Mouse (Mus musculus): ENCODE results near the gene Arhgef12. TPM values are rescaled to one million over a fixed set of nuclear protein-coding genes. Genes with fewer than 3 reads are reported as not detected.

The Arhgef12 gene
- polyA plus RNA-seq, 1 experiment: 7.1 TPM

- no peak for TF ChIP-seq POLR2A (IDR thresholded peaks at IDR 0.05; ENCODE audit: control insufficient read depth, extremely low read depth, insufficient read depth, low read length, poor library complexity)
- no peak for TF ChIP-seq CTCF (IDR thresholded peaks at IDR 0.05; ENCODE audit: borderline replicate concordance, control insufficient read depth, extremely low read depth, insufficient read depth, low read length, poor library complexity)
- H3K27me3 ChIP-seq (ENCODE audit: control insufficient read depth, insufficient read depth, low read length): peaks cover 15% of the 10 kb centered on the region
- no peak overlapping the region for H3K4me3 ChIP-seq (ENCODE audit: control insufficient read depth, insufficient read depth, low read length)
- 82% methylated on average over 8 of the region's 8 CpGs for WGBS
- H3K27ac ChIP-seq (ENCODE audit: control insufficient read depth, insufficient read depth, low read length): no peak overlapping the region
- peaks cover 9% of the 10 kb centered on the region for H3K4me1 ChIP-seq (replicated peaks; ENCODE audit: control insufficient read depth, insufficient read depth, low read length)
- no peaks in the 10 kb centered on the region for H3K36me3 ChIP-seq (ENCODE audit: control insufficient read depth, insufficient read depth, low read length)
- DNase-seq: no peak
Observed at GRCm38 (mm10) chr9:43101936-43102595, 5.0 kb downstream of the Arhgef12 start.

- Histone ChIP-seq H3K4me1 (replicated peaks; ENCODE audit: control insufficient read depth, insufficient read depth, low read length) (peaks cover 6% of the 10 kb centered on the region), H3K36me3 (ENCODE audit: control insufficient read depth, insufficient read depth, low read length) (no peaks in the 10 kb centered on the region), H3K4me3 (ENCODE audit: control insufficient read depth, insufficient read depth, low read length) (no peak overlapping the region), H3K27me3 (ENCODE audit: control insufficient read depth, insufficient read depth, low read length) (peaks cover 3% of the 10 kb centered on the region; the same call in 1 of the 2 replicates), H3K27ac (ENCODE audit: control insufficient read depth, insufficient read depth, low read length) (no peak overlapping the region)
- TF ChIP-seq POLR2A (IDR thresholded peaks at IDR 0.05; ENCODE audit: control insufficient read depth, extremely low read depth, insufficient read depth, low read length, poor library complexity) (no peak), CTCF (IDR thresholded peaks at IDR 0.05; ENCODE audit: borderline replicate concordance, control insufficient read depth, extremely low read depth, insufficient read depth, low read length, poor library complexity) (no peak)
- DNase-seq: no peak
- 75% methylated on average over 4 of the region's 4 CpGs for WGBS
Observed at GRCm38 (mm10) chr9:43098922-43099321, 8.1 kb downstream of the Arhgef12 start.

GRCm38 (mm10) chr9:43097801-43098557 lies 9.1 kb downstream of the Arhgef12 start:
- Histone ChIP-seq H3K27ac (ENCODE audit: control insufficient read depth, insufficient read depth, low read length) (no peak overlapping the region), H3K4me1 (replicated peaks; ENCODE audit: control insufficient read depth, insufficient read depth, low read length) (peaks cover 6% of the 10 kb centered on the region), H3K4me3 (ENCODE audit: control insufficient read depth, insufficient read depth, low read length) (no peak overlapping the region), H3K27me3 (ENCODE audit: control insufficient read depth, insufficient read depth, low read length) (no peaks in the 10 kb centered on the region), H3K36me3 (ENCODE audit: control insufficient read depth, insufficient read depth, low read length) (no peaks in the 10 kb centered on the region)
- DNase-seq: no peak
- WGBS: 85% methylated on average over 3 of the region's 3 CpGs
- TF ChIP-seq CTCF (IDR thresholded peaks at IDR 0.05; ENCODE audit: borderline replicate concordance, control insufficient read depth, extremely low read depth, insufficient read depth, low read length, poor library complexity) (no peak), POLR2A (IDR thresholded peaks at IDR 0.05; ENCODE audit: control insufficient read depth, extremely low read depth, insufficient read depth, low read length, poor library complexity) (no peak)

GRCm38 (mm10) chr9:43096337-43096736 lies 10.7 kb downstream of the Arhgef12 start:
- Histone ChIP-seq H3K4me3 (ENCODE audit: control insufficient read depth, insufficient read depth, low read length) (no peak overlapping the region), H3K27me3 (ENCODE audit: control insufficient read depth, insufficient read depth, low read length) (0 out of 2 replicates have a peak, but pooled peaks cover 2% of the 10 kb centered on the region), H3K36me3 (ENCODE audit: control insufficient read depth, insufficient read depth, low read length) (no peaks in the 10 kb centered on the region), H3K27ac (ENCODE audit: control insufficient read depth, insufficient read depth, low read length) (no peak overlapping the region), H3K4me1 (replicated peaks; ENCODE audit: control insufficient read depth, insufficient read depth, low read length) (peaks cover 6% of the 10 kb centered on the region)
- peak; percentile 68 for DNase-seq
- no peak for TF ChIP-seq POLR2A (IDR thresholded peaks at IDR 0.05; ENCODE audit: control insufficient read depth, extremely low read depth, insufficient read depth, low read length, poor library complexity)
- TF ChIP-seq CTCF (IDR thresholded peaks at IDR 0.05; ENCODE audit: borderline replicate concordance, control insufficient read depth, extremely low read depth, insufficient read depth, low read length, poor library complexity): no peak

- TF ChIP-seq POLR2A (IDR thresholded peaks at IDR 0.05; ENCODE audit: control insufficient read depth, extremely low read depth, insufficient read depth, low read length, poor library complexity): no peak
- no peak for TF ChIP-seq CTCF (IDR thresholded peaks at IDR 0.05; ENCODE audit: borderline replicate concordance, control insufficient read depth, extremely low read depth, insufficient read depth, low read length, poor library complexity)
- Histone ChIP-seq H3K4me1 (replicated peaks; ENCODE audit: control insufficient read depth, insufficient read depth, low read length) (peaks cover 6% of the 10 kb centered on the region), H3K27ac (ENCODE audit: control insufficient read depth, insufficient read depth, low read length) (no peak overlapping the region), H3K4me3 (ENCODE audit: control insufficient read depth, insufficient read depth, low read length) (no peak overlapping the region), H3K36me3 (ENCODE audit: control insufficient read depth, insufficient read depth, low read length) (no peaks in the 10 kb centered on the region), H3K27me3 (ENCODE audit: control insufficient read depth, insufficient read depth, low read length) (0 out of 2 replicates have a peak, but pooled peaks cover 2% of the 10 kb centered on the region)
- WGBS: 85% methylated on average over 4 of the region's 4 CpGs
- no peak for DNase-seq
Observed at GRCm38 (mm10) chr9:43094828-43095227, 12.2 kb downstream of the Arhgef12 start.

- no peaks in the 10 kb centered on the region for H3K36me3 ChIP-seq (ENCODE audit: control insufficient read depth, insufficient read depth, low read length)
- H3K4me3 ChIP-seq (ENCODE audit: control insufficient read depth, insufficient read depth, low read length): no peak overlapping the region
- 0 out of 2 replicates have a peak, but pooled peaks cover 2% of the 10 kb centered on the region for H3K27me3 ChIP-seq (ENCODE audit: control insufficient read depth, insufficient read depth, low read length)
- whole genome bisulfite sequencing: 97% methylated on average over 3 of the region's 3 CpGs
- no peak overlapping the region for H3K27ac ChIP-seq (ENCODE audit: control insufficient read depth, insufficient read depth, low read length)
- TF ChIP-seq POLR2A (IDR thresholded peaks at IDR 0.05; ENCODE audit: control insufficient read depth, extremely low read depth, insufficient read depth, low read length, poor library complexity) (no peak), CTCF (IDR thresholded peaks at IDR 0.05; ENCODE audit: borderline replicate concordance, control insufficient read depth, extremely low read depth, insufficient read depth, low read length, poor library complexity) (no peak)
- no peak for DNase-seq
- peaks cover 6% of the 10 kb centered on the region for H3K4me1 ChIP-seq (replicated peaks; ENCODE audit: control insufficient read depth, insufficient read depth, low read length)
Observed at GRCm38 (mm10) chr9:43093803-43094202, 13.2 kb downstream of the Arhgef12 start.
